Mouse (Mus musculus) liver, adult 10 weeks (tissue): ENCODE measurements around the gene Specc1l. TPM values are rescaled to one million over a fixed set of nuclear protein-coding genes. Genes with fewer than 3 reads are reported as not detected.

ENCODE experiments used
- polyA plus RNA-seq: library from polyadenylated mRNA; stranded (reverse); fragments of 350-450 nt; fragmentation: Illumina TruSeq; extraction: RNeasy Lipid Tissue Mini Kit (QIAGEN cat#74804); gene quantifications from one replicate; pipeline ENCODE4 v1.2.3, GENCODE M21; 2014; ENCODE audit warnings: low read depth, low replicate concordance

Gene Specc1l
- polyA plus RNA-seq: 3.8 TPM

GRCm38 (mm10) chr10:75211807-75212645 lies at the start of gene Specc1l:
Specc1l (plus strand) TSS chr10:75212073.

DNA sequence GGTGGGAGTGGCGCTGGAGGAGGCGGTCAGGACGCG lies 104.8 kb downstream of the Specc1l start, which contains the start of gene Adora2a:
Adora2a (plus strand) TSS at position 6 of the 36 bp plus-strand sequence.

Other genes starting within 250 kb of the Specc1l start
- gene Gnaz, start 244.9 kb upstream of the Specc1l start, polyA plus RNA-seq: not detected
- not detected for gene Rsph14, start 179.5 kb upstream of the Specc1l start, polyA plus RNA-seq
- gene Rab36, start 175.0 kb upstream of the Specc1l start, polyA plus RNA-seq: 0.16 TPM
- 5.9 TPM for gene Bcr, start 151.5 kb upstream of the Specc1l start, polyA plus RNA-seq
- not detected for gene Adora2a, start 104.8 kb downstream of the Specc1l start, polyA plus RNA-seq
- 115 TPM for gene Upb1, start 189.0 kb downstream of the Specc1l start, polyA plus RNA-seq